Mouse (Mus musculus): ENCODE measurements around the gene Speer4b.
"Not testable (repeated sequence)": the region's sequence is repeated elsewhere in the genome, so short reads cannot be mapped to it uniquely, and the experiment has no call there.

The Speer4b gene

DNA sequence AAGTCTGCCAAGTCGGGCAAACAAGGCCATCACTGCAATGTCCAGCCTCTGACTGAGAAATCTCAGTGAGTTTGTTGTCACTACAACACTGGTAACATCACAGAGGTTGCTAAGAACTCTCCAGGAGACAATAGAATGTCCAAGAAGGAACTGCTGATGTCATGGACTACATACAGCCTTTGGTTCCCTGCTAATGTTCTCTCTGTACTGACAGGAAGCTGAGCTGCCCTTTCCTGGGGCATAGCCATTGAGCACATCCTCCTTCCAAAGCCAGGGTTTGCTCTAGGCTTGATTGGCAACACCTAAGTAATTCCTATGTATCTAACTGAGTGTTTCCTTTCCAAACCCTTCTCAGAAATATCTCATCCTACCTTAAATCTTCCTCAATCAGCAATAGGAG is at the start of gene Speer4b:
Gene Speer4b (minus strand): TSS at position 101 of the 400 bp plus-strand sequence.
- DNase-seq (ENCODE audit: low spot score): not testable (repeated sequence)

DNA sequence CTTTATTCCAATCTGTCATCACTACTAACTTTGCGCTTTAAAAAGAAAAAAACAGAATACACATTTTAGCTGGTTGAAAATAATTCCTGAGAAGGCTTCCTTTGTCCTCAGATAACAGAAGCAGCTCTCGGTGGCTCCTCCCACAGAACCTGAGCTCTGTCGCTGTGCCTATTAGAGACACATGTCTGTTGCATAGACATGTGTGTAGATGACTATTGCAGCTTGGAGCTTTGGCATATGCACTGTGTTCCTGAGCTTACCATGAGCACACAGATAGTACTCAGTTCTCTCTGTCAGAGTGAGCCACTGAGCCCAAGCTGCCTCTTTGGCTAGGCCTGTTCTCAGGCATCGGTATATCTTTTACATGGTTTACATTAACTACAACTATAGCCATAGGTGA is 48.1 kb upstream of the Speer4b start:
- DNase-seq (ENCODE audit: low spot score): no peak

DNA sequence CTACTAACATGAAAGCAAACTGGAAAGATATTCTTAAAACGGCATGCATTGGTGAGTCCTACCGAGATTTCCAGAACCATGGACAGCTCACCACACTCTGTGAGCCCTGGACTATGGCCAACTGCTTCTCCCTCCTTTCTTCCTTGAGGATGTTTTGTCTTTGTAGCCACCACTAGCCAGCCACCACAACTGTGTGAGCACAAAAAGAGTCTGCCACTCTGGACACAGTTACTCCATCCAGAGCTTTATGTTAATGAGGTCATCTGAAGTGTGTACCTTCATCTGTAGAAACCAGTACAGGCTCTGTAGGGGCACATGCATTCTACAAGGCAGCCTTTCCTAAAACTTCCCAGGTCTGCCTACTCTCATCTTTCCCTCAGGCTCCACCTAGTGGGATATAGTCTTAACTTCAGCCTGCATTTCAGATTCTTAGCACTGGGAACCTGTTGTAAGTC is 43.6 kb upstream of the Speer4b start:
- peak; percentile 28 for DNase-seq (ENCODE audit: low spot score)

DNA sequence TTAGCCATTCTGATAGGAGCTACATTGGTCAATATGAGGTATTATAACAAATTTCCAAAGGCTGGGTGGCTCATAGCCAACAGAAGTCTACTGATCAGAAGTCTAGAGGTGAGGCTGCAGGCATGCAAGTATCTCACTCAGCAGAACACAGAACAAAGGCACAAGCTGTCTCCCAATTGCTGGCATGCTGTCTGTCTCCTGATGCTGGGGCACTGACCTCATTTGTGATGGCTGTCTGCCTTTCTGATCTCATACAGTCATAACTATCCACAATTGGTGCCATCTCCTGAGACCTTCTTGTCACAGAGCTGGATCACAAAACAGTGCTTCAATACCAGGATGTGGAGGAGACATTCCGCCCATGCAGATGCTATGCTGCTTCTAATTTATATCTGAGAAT is 25.7 kb upstream of the Speer4b start:
- DNase-seq (ENCODE audit: low spot score): no peak

DNA sequence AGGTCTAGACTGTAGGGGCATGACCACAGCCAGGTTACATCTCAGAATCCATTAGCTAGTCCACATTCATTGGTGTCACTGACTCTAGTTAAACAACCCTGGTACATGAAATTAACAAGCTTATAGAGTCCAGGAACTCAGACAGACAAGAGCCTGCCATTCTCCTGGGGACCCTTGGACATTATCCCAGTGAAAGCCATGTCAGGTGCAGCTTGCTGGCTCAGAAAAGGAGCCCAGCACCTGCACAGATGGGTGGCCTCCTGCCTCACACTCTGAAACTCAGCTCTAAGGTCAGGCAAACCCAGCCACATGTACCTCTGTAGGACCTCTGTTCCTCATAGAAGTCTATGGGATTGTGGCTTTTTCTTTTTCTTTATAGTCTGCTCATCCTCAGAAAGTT is 17.5 kb upstream of the Speer4b start:
- DNase-seq (ENCODE audit: low spot score): no peak

DNA sequence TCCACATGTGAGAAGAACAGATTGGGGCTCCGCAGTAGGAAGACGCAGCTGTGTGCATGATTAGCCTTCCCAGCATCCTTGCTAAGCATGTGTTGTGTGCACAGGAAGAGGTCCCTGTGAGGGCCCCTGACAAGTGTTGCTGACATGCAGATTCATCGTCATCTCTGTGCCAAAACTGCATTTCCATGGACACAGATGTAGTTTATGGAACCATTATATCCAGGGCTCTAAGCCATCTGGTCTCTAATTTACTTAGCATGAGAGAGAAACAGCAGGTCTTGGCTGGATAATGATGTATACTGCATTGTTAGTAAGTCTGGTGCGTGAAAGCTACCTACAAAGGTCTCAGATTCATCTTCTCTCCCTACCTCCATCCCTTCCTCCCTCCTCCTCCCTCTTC is 10.3 kb downstream of the Speer4b start:
- DNase-seq (ENCODE audit: low spot score): no peak

DNA sequence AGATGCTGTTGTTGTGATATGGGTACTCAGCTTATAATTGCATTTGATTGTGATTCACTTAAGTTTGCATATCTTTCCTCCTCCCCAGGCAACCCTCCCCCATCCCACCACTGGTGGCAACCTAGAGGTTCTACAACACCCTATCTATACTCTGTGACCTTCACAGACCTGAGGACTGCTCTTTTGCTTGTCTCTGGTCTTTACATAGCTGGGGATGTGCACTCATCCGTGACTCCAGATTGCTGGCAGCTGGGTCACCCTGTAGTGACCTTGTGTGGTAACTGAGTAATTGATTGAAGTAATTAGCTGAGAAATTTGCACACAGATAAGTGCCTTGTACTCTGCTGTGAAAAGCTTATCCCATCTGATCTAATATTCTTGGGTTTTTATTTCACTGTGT is 15.1 kb downstream of the Speer4b start:
- no peak for DNase-seq (ENCODE audit: low spot score)

DNA sequence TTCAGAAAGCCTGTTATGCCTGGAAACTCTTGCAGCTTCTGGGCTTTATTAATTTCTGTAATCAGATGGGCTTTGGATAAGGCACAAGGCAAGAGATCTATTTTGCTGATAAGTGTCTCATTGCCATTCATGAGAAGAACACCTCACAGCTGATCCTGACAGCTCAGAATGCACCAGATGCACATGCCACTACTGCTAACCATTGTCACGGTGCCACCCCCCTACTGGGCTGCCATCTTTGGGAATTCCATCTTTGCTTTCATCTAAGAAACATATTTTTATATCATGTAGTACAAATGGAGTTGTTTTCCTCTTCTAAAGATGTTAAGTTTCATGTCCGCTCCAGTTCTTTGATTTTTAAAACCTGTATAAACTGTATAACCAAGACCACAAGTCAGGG is 19.5 kb downstream of the Speer4b start:
- no peak for DNase-seq (ENCODE audit: low spot score)

DNA sequence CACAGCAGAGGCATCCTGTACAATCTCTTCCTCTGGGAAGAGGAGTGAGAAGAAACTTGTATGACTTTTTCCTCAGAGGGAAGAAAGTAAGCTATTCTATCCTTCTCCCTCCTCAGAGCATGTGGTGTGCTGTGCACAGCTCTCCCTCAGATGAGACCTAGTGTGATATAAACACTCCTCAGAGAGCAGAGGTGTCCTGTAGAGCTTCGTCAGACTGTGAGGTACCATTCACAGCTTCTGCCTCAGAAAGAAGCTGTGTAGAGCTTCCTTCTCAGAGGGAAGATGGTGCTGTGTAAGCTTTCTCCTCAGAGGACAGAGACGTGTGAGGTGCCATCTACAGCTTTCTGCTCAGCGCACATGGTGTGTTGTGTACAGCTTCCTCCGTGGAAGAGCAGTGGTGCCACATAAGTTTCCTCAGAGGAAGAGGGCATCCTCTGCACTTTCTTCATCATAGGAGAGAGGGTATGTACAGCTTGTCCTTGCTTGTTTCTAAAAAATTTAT is 26.2 kb downstream of the Speer4b start:
- no peak for DNase-seq (ENCODE audit: low spot score)

DNA sequence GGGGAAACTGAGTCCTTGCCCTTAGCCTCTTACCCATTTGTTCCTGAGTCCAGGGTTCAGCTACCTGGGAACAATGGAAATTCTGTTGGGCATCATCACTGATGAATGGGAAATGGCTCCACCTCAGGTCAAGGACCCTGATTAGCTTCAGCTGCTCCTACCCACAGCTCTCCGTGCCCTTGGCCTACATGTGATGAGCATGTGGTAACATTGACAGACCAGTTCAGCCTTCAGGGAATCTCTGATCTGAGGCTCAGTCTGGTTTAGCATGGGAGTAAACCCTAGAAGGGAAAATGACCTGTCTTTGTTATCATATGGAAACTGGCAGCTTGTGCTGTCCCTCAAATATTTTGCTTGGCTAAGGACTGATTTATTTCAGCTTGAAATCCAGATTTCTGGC is 43.6 kb downstream of the Speer4b start:
- DNase-seq (ENCODE audit: low spot score): no peak

DNA sequence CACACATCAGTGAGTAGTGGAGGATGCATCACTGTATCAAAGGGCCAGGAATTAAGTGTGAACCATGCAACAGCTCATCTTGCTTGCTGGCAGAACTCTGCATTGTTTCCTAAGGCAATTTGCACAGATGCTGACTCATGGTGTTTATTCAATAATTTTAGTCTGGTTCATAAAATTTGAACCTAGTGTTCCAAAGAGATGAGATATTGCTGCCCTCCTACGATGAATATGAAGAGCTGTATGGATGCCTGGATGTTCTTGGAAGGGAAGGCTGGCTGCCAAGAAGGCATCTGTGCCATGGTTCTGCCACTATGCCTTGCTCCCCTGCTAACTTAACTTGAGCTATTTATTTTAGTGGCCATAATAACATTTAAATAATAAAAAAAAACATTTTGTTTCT is 44.3 kb downstream of the Speer4b start:
- no peak for DNase-seq (ENCODE audit: low spot score)

DNA sequence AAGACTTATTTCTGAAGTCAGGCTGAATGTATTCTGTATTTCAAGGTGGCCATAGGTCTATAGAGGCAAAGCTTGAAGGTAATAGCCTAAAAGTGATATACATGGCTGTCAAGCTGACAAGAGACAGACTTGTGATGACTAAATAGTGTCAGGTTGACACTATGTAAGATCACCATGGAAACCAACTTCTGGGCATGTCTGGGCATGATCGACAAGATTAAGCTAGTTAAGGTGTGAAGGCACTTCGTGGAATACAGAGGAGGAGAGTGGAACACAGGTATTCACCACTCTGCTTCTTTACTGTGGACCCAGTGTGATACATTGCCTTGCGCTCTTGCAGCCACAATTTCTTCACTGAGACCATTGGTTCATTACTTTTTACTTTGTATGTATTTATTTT is 46.9 kb downstream of the Speer4b start:
- DNase-seq (ENCODE audit: low spot score): no peak

DNA sequence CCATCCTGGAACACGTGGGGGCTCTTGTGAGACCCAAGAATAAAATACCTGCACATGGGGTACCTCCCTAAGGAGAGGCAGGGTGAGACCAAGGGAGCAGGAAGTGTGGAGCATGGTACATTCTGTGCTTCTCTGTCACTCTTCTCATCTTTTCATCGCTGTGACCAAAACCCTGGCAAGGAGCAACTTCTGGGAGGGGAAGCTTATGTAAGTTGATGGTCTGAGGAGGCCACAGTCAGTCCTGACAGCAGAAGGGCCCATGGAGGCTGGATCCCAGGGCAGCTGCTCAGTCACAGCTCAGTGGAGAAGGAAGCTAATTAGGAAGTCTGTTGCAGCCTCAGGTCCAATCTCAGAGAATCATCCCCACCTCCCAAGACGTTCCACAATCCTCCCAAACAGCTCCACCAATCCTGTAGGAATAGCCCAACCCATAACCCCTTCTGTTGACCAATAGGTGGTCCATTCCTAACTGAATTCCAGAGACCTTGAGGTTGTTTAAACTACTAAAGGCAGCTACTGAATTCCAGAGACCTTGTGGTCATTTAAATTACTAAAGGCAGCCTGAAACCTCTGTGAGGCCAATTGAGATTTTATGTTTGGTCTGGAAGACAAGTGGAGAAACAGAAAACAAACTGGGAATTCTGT is 47.9 kb downstream of the Speer4b start:
- no peak for DNase-seq (ENCODE audit: low spot score)
